Comparison of ENCODE assay signal across 8 mouse cellular contexts in genomic region chr11:59164384-59164783, GRCm38 (mm10). TPM values are rescaled to one million over a fixed set of nuclear protein-coding genes. Genes with fewer than 3 reads are reported as not detected.
DNase-seq lines count a peak whose midpoint lies in the region; ATAC-seq lines count a peak whose summit lies in the region.

No protein-coding gene starts in this region.

- WGBS in lung, embryonic 16.5 days: 74% methylated on average over 9 of the region's 9 CpGs

- intact Hi-C loops in left cerebral cortex, postnatal 25 days (cut with DNase I): no loop called here

- peak overlapping the region; percentile 97 for H3K9ac ChIP-seq in lung, embryonic 16.5 days (ENCODE audit: low read length)

- peak overlapping the region; percentile 84; the same call in 1 of the 2 replicates for H3K4me3 ChIP-seq in lung, embryonic 16.5 days (ENCODE audit: low read length)

- H3K4me2 ChIP-seq in lung, embryonic 16.5 days (ENCODE audit: low read depth, low read length): peak overlapping the region; percentile 70

- no peak for ATAC-seq in lung, embryonic 16.5 days (ENCODE audit: low read depth)
- peak; percentile 77 for ATAC-seq in erythroid progenitor cell, adult 5-6 weeks (replicated peaks; ENCODE audit: low FRiP score, poor library complexity, severe bottlenecking)

- peaks cover 10% of the 10 kb centered on the region for H3K4me1 ChIP-seq in lung, embryonic 16.5 days (replicated peaks; ENCODE audit: control insufficient read depth, insufficient read depth, low read length)

- peak overlapping the region; percentile 100 for H3K27ac ChIP-seq in lung, embryonic 16.5 days (ENCODE audit: low read length)

- H3K27me3 ChIP-seq in lung, embryonic 16.5 days (ENCODE audit: control insufficient read depth, insufficient read depth, low read depth, low read length): no peaks in the 10 kb centered on the region

- DNase-seq in lung, adult 18-20 months: no peak
- peak; percentile 90 for DNase-seq in liver
- DNase-seq in spleen, postnatal 36 days (ENCODE audit: low spot score in 2 of 2): peak; percentile 65 to 83
- DNase-seq in left cerebral cortex, postnatal 25 days (ENCODE audit: low spot score in 2 of 2): no peak
- no peak for DNase-seq in cerebellum, adult 11 months
- DNase-seq in adrenal gland, postnatal 14 days: no peak

- no peaks in the 10 kb centered on the region for H3K36me3 ChIP-seq in lung, embryonic 16.5 days (ENCODE audit: control insufficient read depth, insufficient read depth, low read length)

- no peaks in the 10 kb centered on the region for H3K9me3 ChIP-seq in lung, embryonic 16.5 days (ENCODE audit: control insufficient read depth, low read length)

RNA-seq across cellular contexts. Expression of gene Iba57, which starts 0.8 kb away (rescaled TPM):
- 4.6 and 4.8 TPM in 2 replicates for polyA plus RNA-seq in lung, embryonic 16.5 days (2015; fragmentation: Nextera tagmentation; extraction: Ambion mirVana)
- total RNA-seq in erythroid progenitor cell, adult 5-6 weeks (2015; ENCODE audit: low replicate concordance): 17.2 and 33.9 TPM in 2 replicates
- 35.6 and 54.2 TPM in 2 replicates for total RNA-seq in erythroid progenitor cell, adult 5-6 weeks (2017; ENCODE audit: low replicate concordance)
- total RNA-seq in left cerebral cortex, postnatal 25 days (2021): 1 to 10 TPM; 7.1 to 8.8 TPM
- 18.3 and 19.4 TPM in 2 replicates for total RNA-seq in adrenal gland, postnatal 14 days (2021)

RNA-seq across cellular contexts. Expression of gene Gjc2, which starts 18.6 kb away (rescaled TPM):
- polyA plus RNA-seq in lung, embryonic 16.5 days (2015; fragmentation: Nextera tagmentation; extraction: Ambion mirVana): 0.31 and 0.50 TPM in 2 replicates
- total RNA-seq in erythroid progenitor cell, adult 5-6 weeks (2015; ENCODE audit: low replicate concordance): not detected in 2 replicates
- not detected in 2 replicates for total RNA-seq in erythroid progenitor cell, adult 5-6 weeks (2017; ENCODE audit: low replicate concordance)
- total RNA-seq in left cerebral cortex, postnatal 25 days (2021): 10 to 100 TPM in 1 of 2 experiments, 1 to 10 TPM in 1; 9.8 to 12.2 TPM
- total RNA-seq in adrenal gland, postnatal 14 days (2021): 0.30 and 0.56 TPM in 2 replicates

RNA-seq across cellular contexts. Expression of gene Guk1, which starts 27.6 kb away (rescaled TPM):
- polyA plus RNA-seq in lung, embryonic 16.5 days (2015; fragmentation: Nextera tagmentation; extraction: Ambion mirVana): 127 and 129 TPM in 2 replicates
- 20.5 and 24.3 TPM in 2 replicates for total RNA-seq in erythroid progenitor cell, adult 5-6 weeks (2015; ENCODE audit: low replicate concordance)
- total RNA-seq in erythroid progenitor cell, adult 5-6 weeks (2017; ENCODE audit: low replicate concordance): 14.2 and 30.1 TPM in 2 replicates
- total RNA-seq in left cerebral cortex, postnatal 25 days (2021): 100 to 1,000 TPM; 124 to 134 TPM
- total RNA-seq in adrenal gland, postnatal 14 days (2021): 69.1 and 71.8 TPM in 2 replicates

RNA-seq across cellular contexts. Expression of gene Obscn, which starts 28.2 kb away (rescaled TPM):
- polyA plus RNA-seq in lung, embryonic 16.5 days (2015; fragmentation: Nextera tagmentation; extraction: Ambion mirVana): 1.9 and 3.0 TPM in 2 replicates
- total RNA-seq in erythroid progenitor cell, adult 5-6 weeks (2015; ENCODE audit: low replicate concordance): under 0.01 and 0.42 TPM in 2 replicates
- total RNA-seq in erythroid progenitor cell, adult 5-6 weeks (2017; ENCODE audit: low replicate concordance): 0.90 and 2.3 TPM in 2 replicates
- 1 to 10 TPM; 1.2 to 1.5 TPM for total RNA-seq in left cerebral cortex, postnatal 25 days (2021)
- 0.98 and 1.1 TPM in 2 replicates for total RNA-seq in adrenal gland, postnatal 14 days (2021)

RNA-seq across cellular contexts. Expression of gene Mrpl55, which starts 37.9 kb away (rescaled TPM):
- 83.1 and 84.8 TPM in 2 replicates for polyA plus RNA-seq in lung, embryonic 16.5 days (2015; fragmentation: Nextera tagmentation; extraction: Ambion mirVana)
- total RNA-seq in erythroid progenitor cell, adult 5-6 weeks (2015; ENCODE audit: low replicate concordance): 3.4 and 8.6 TPM in 2 replicates
- 18.7 and 49.0 TPM in 2 replicates for total RNA-seq in erythroid progenitor cell, adult 5-6 weeks (2017; ENCODE audit: low replicate concordance)
- total RNA-seq in left cerebral cortex, postnatal 25 days (2021): 10 to 100 TPM; 35.4 to 38.6 TPM
- 68.3 and 69.2 TPM in 2 replicates for total RNA-seq in adrenal gland, postnatal 14 days (2021)

Comparison
In these comparisons a context has a peak if more than half of its experiments do, and no peak if none do; other contexts are left out.
1. DNase-seq: peak in liver (single experiment) and spleen, postnatal 36 days (2 of 2); none in lung, adult 18-20 months (0 of 2), left cerebral cortex, postnatal 25 days (0 of 2), cerebellum, adult 11 months (single experiment) and adrenal gland, postnatal 14 days (single experiment).